ENCODE assay signal across 14 mouse cellular contexts in the genomic region with DNA sequence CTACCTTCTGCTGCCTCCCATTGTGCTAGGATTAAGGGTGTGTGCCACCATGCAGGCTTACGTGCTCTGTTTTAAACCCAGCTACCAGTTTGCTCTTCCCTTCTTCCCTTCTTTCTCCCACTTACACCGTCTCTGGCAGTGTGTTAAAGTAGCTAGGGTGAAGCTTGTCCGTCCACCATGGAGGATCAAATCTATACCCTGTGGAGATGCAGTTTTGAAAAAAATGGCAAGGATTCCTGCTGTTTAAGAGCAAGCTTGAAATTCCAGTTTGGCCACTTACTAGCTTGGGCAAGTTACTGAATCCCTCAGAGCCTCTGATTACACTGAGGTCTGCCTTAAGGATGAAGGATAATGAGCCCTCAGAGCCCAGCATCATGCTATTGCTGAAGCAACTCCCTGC. TPM values are rescaled to one million over a fixed set of nuclear protein-coding genes. Genes with fewer than 3 reads are reported as not detected.
DNase-seq lines count a peak whose midpoint lies in the region; ATAC-seq and TF ChIP-seq lines count a peak whose summit lies in the region.
"Had no signal": no experiment of that assay in that cellular context is flagged by ENCODE, and none has a peak within 500 bp of the region (broad histone marks: within the 10 kb centered on the region; RNA-seq: fewer than 3 reads in every experiment).

No protein-coding gene starts in this region.

- peak overlapping the region; percentile 71 for H3K27ac ChIP-seq in kidney, embryonic 15.5 days
- H3K27ac ChIP-seq in kidney, adult 2 months (ENCODE audit: insufficient read depth, low read depth, low read length) = no peak overlapping the region
- H3K27ac ChIP-seq: forebrain, embryonic 13.5 days; hindbrain, embryonic 15.5 days had no signal

- DNase-seq in kidney, adult 2 months = no peak
- DNase-seq in urinary bladder, postnatal 14 days (ENCODE audit: low spot score) = peak; percentile 46
- no peak for DNase-seq in urinary bladder, adult 2 months (ENCODE audit: low spot score)
- DNase-seq in gonadal fat pad, adult 2 months (ENCODE audit: low read depth) = peak; percentile 68
- DNase-seq in Muller cell, postnatal 12 days (ENCODE audit: inconsistent ontology term) = no peak
- no peak for DNase-seq in heart, adult 18-20 months
- DNase-seq: adrenal gland, postnatal 14 days; heart, adult 11 months; kidney, adult 11 months; liver had no signal

- no peaks in the 10 kb centered on the region for H3K36me3 ChIP-seq in kidney, embryonic 15.5 days
- no peaks in the 10 kb centered on the region for H3K36me3 ChIP-seq in kidney, adult 2 months (ENCODE audit: control insufficient read depth, insufficient read depth, low read length)
- H3K36me3 ChIP-seq: hindbrain, embryonic 15.5 days had no signal

- no peaks in the 10 kb centered on the region for H3K9me3 ChIP-seq in kidney, embryonic 15.5 days (replicated peaks)
- H3K9me3 ChIP-seq: forebrain, embryonic 13.5 days; hindbrain, embryonic 15.5 days had no signal

- no peak for ATAC-seq in kidney, embryonic 15.5 days (replicated peaks; ENCODE audit: low FRiP score)
- no peak for ATAC-seq in inflammation-experienced regulatory T-cells, adult 6 months
- ATAC-seq: forebrain, embryonic 13.5 days had no signal

- 65% methylated on average over 3 of the region's 3 CpGs for WGBS in kidney, embryonic 15.5 days
- WGBS in kidney, adult 2 months = 83% methylated on average over 3 of the region's 3 CpGs

- TF ChIP-seq CTCF in kidney, adult 2 months (conservative IDR thresholded peaks at IDR 0.05; ENCODE audit: insufficient read depth, insufficient read length, low read depth, low read length) = no peak

- no peak overlapping the region for H3K9ac ChIP-seq in kidney, embryonic 15.5 days
- H3K9ac ChIP-seq: forebrain, embryonic 13.5 days; hindbrain, embryonic 15.5 days had no signal

- no peak overlapping the region for H3K4me2 ChIP-seq in kidney, embryonic 15.5 days
- H3K4me2 ChIP-seq: forebrain, embryonic 13.5 days; hindbrain, embryonic 15.5 days had no signal

- no peak for TF ChIP-seq POLR2A in kidney, adult 2 months (IDR thresholded peaks at IDR 0.05; ENCODE audit: low read depth, low read length)

- peaks cover 45% of the 10 kb centered on the region for H3K4me1 ChIP-seq in kidney, embryonic 15.5 days
- peaks cover 4% of the 10 kb centered on the region; the same call in 1 of the 2 replicates for H3K4me1 ChIP-seq in kidney, adult 2 months (ENCODE audit: control insufficient read depth, insufficient read depth, low read length)

- no peaks in the 10 kb centered on the region for H3K27me3 ChIP-seq in kidney, embryonic 15.5 days
- H3K27me3 ChIP-seq in kidney, adult 2 months (replicated peaks; ENCODE audit: control insufficient read depth, insufficient read depth, low read length) = no peaks in the 10 kb centered on the region

- no peak overlapping the region for H3K4me3 ChIP-seq in kidney, embryonic 15.5 days (replicated peaks)
- no peak overlapping the region for H3K4me3 ChIP-seq in kidney, adult 2 months (ENCODE audit: insufficient read depth, low read depth, low read length)
- H3K4me3 ChIP-seq: forebrain, embryonic 13.5 days; hindbrain, embryonic 15.5 days had no signal

RNA-seq across cellular contexts. Expression of a gene that starts 2.2 kb away (rescaled TPM):
- polyA plus RNA-seq in kidney, embryonic 15.5 days (2015; fragmentation: Nextera tagmentation; extraction: Ambion mirVana) = 38.4 and 39.7 TPM in 2 replicates
- polyA plus RNA-seq in kidney, adult 2 months (2012; rRNA removed) = 8.5 and 10.8 TPM in 2 replicates
- 35.6 and 38.0 TPM in 2 replicates for polyA plus RNA-seq in urinary bladder, adult 2 months (2012; rRNA removed)
- polyA plus RNA-seq in gonadal fat pad, adult 2 months (2012; rRNA removed) = 14.9 and 18.5 TPM in 2 replicates
- polyA plus RNA-seq in inflammation-experienced regulatory T-cells, adult 6 months (2017; shearing (Covaris generic)) = 1 to 10 TPM; 3.4 to 5.5 (median 5.4) TPM
- total RNA-seq in heart, adult 18-20 months (2021) = 10 to 100 TPM; 19.9 to 21.3 TPM

RNA-seq across cellular contexts. Expression of a gene that starts 9.0 kb away (rescaled TPM):
- 5.7 and 7.9 TPM in 2 replicates for polyA plus RNA-seq in kidney, embryonic 15.5 days (2015; fragmentation: Nextera tagmentation; extraction: Ambion mirVana)
- 0.09 TPM in 1 of 2 replicates, not detected in the other for polyA plus RNA-seq in kidney, adult 2 months (2012; rRNA removed)
- polyA plus RNA-seq in urinary bladder, adult 2 months (2012; rRNA removed) = 0.15 and 0.48 TPM in 2 replicates
- 0.13 and 0.22 TPM in 2 replicates for polyA plus RNA-seq in gonadal fat pad, adult 2 months (2012; rRNA removed)
- polyA plus RNA-seq in inflammation-experienced regulatory T-cells, adult 6 months (2017; shearing (Covaris generic)) = under 1 TPM in 2 of 3 experiments, not detected in 1; 0.31 to 0.36 TPM
- 1 to 10 TPM; 6.9 TPM for total RNA-seq in heart, adult 18-20 months (2021)

RNA-seq across cellular contexts. Expression of a gene that starts 59.5 kb away (rescaled TPM):
- 173 and 174 TPM in 2 replicates for polyA plus RNA-seq in kidney, embryonic 15.5 days (2015; fragmentation: Nextera tagmentation; extraction: Ambion mirVana)
- 90.1 and 115 TPM in 2 replicates for polyA plus RNA-seq in kidney, adult 2 months (2012; rRNA removed)
- 167 and 192 TPM in 2 replicates for polyA plus RNA-seq in urinary bladder, adult 2 months (2012; rRNA removed)
- polyA plus RNA-seq in gonadal fat pad, adult 2 months (2012; rRNA removed) = 130 and 139 TPM in 2 replicates
- 100 to 1,000 TPM; 542 to 558 (median 542) TPM for polyA plus RNA-seq in inflammation-experienced regulatory T-cells, adult 6 months (2017; shearing (Covaris generic))
- total RNA-seq in heart, adult 18-20 months (2021) = 10 to 100 TPM; 61.9 to 65.3 TPM

Comparison
In these comparisons a context has a peak if more than half of its experiments do, and no peak if none do; other contexts are left out.
1. DNase-seq: peak in urinary bladder, postnatal 14 days (single experiment) and gonadal fat pad, adult 2 months (single experiment); none in kidney, adult 2 months (single experiment), urinary bladder, adult 2 months (single experiment), Muller cell, postnatal 12 days (single experiment) and heart, adult 18-20 months (0 of 2).